Mouse (Mus musculus) hindbrain, embryonic 11.5 days (tissue): ENCODE measurements around the gene Creb3l1. TPM values are rescaled to one million over a fixed set of nuclear protein-coding genes. Genes with fewer than 3 reads are reported as not detected.
A peak's percentile ranks its signal among the peaks of the same experiment; 100 is the strongest.

Experiments
- ATAC-seq: fragments of 200-750 bp; cut with Nextera tagmentation; 2 replicates; pipeline ENCODE4 v1.8.0; 2017; ENCODE audit warnings: mild to moderate bottlenecking, moderate TSS enrichment, moderate library complexity; ENCODE audit not compliant: low FRiP score
- DNase-seq: peaks from one replicate; pipeline ENCODE4 v3.0.0-alpha.2; 2015; ENCODE audit warnings: low spot score
- H3K27ac ChIP-seq: fragments of 300-500 bp; sonication (generic); 2 replicates; pipeline ENCODE4 v1.5.1; 2014; ENCODE audit warnings: mild to moderate bottlenecking, low read depth, low read length
- H3K27me3 ChIP-seq: fragments of 300-500 bp; sonication (generic); 2 replicates; pipeline ENCODE4 v1.6.1; 2014; ENCODE audit warnings: mild to moderate bottlenecking, low read length, moderate library complexity, mixed read lengths; ENCODE audit not compliant: control insufficient read depth, insufficient read depth
- H3K36me3 ChIP-seq: fragments of 300-500 bp; sonication (generic); 2 replicates; pipeline ENCODE4 v1.6.1; 2014; ENCODE audit warnings: mild to moderate bottlenecking, low read length, moderate library complexity, mixed read lengths; ENCODE audit not compliant: control insufficient read depth, insufficient read depth
- H3K4me1 ChIP-seq: fragments of 300-500 bp; sonication (generic); replicated peaks from 2 replicates; pipeline ENCODE4 v1.6.1; 2014; ENCODE audit warnings: low read length, mixed read lengths; ENCODE audit not compliant: control insufficient read depth, insufficient read depth
- H3K4me2 ChIP-seq: fragments of 300-500 bp; sonication (generic); replicated peaks from 2 replicates; pipeline ENCODE4 v1.6.1; 2014; ENCODE audit warnings: mild to moderate bottlenecking, low read depth, low read length
- H3K4me3 ChIP-seq: fragments of 300-500 bp; sonication (generic); 2 replicates; pipeline ENCODE4 v1.5.1; 2014; ENCODE audit warnings: low read depth, low read length
- H3K9ac ChIP-seq: fragments of 300-500 bp; sonication (generic); 2 replicates; pipeline ENCODE4 v1.6.1; 2014; ENCODE audit warnings: low read depth, low read length
- H3K9me3 ChIP-seq: fragments of 300-500 bp; sonication (generic); 2 replicates; pipeline ENCODE4 v1.6.1; 2016; ENCODE audit warnings: low read length; ENCODE audit not compliant: control insufficient read depth
- WGBS: fragments of 180-500 bp; shearing (Covaris S2); extraction: QIAGEN DNeasy Blood & Tissue Kit; methylation state at CpG from one replicate; pipeline ENCODE4 v1.1.7; 2014; 5-methylcytosine and 5-hydroxymethylcytosine counted together
- polyA plus RNA-seq: library from polyadenylated mRNA; unstranded; fragments of >200 nt; fragmentation: Nextera tagmentation; extraction: Ambion mirVana; gene quantifications from 2 replicates; pipeline ENCODE4 v1.2.1, GENCODE M21; 2014

Creb3l1 gene
- polyA plus RNA-seq, 1 experiment from 2014 or later, result 2.2 TPM

GRCm38 (mm10) chr2:92052188-92052587 is 27.9 kb upstream of the Creb3l1 start:
- Histone ChIP-seq H3K4me3 (no peak overlapping the region), H3K4me1 (no peaks in the 10 kb centered on the region), H3K9me3 (no peaks in the 10 kb centered on the region), H3K36me3 (no peaks in the 10 kb centered on the region), H3K9ac (no peak overlapping the region), H3K27me3 (peaks cover 18% of the 10 kb centered on the region), H3K27ac (no peak overlapping the region), H3K4me2 (no peak overlapping the region)
- 86% methylated on average over 8 of the region's 8 CpGs for WGBS
- DNase-seq (no peak), ATAC-seq (no peak)

GRCm38 (mm10) chr2:92048034-92048690 is 23.9 kb upstream of the Creb3l1 start:
- Histone ChIP-seq H3K9me3 (no peaks in the 10 kb centered on the region), H3K36me3 (no peaks in the 10 kb centered on the region), H3K4me3 (no peak overlapping the region), H3K27me3 (0 out of 2 replicates have a peak, but pooled peaks cover 2% of the 10 kb centered on the region), H3K9ac (no peak overlapping the region), H3K27ac (no peak overlapping the region), H3K4me2 (no peak overlapping the region), H3K4me1 (no peaks in the 10 kb centered on the region)
- 74% methylated on average over 9 of the region's 9 CpGs for WGBS
- no peak for ATAC-seq
- no peak for DNase-seq

- no peak overlapping the region for H3K4me3 ChIP-seq
- H3K4me1 ChIP-seq, result no peaks in the 10 kb centered on the region
- no peaks in the 10 kb centered on the region for H3K9me3 ChIP-seq
- no peaks in the 10 kb centered on the region for H3K27me3 ChIP-seq
- WGBS, result 23% methylated on average over 4 of the region's 4 CpGs
- H3K9ac ChIP-seq, result no peak overlapping the region
- ATAC-seq, result no peak
- H3K36me3 ChIP-seq, result no peaks in the 10 kb centered on the region
- no peak overlapping the region for H3K27ac ChIP-seq
- no peak for DNase-seq
- H3K4me2 ChIP-seq, result no peak overlapping the region
Measured at GRCm38 (mm10) chr2:92047601-92048000, 23.3 kb upstream of the Creb3l1 start.

- 86% methylated on average over 12 of the region's 12 CpGs for WGBS
- DNase-seq (no peak), ATAC-seq (no peak)
- Histone ChIP-seq H3K9me3 (no peaks in the 10 kb centered on the region), H3K4me1 (no peaks in the 10 kb centered on the region), H3K27me3 (no peaks in the 10 kb centered on the region), H3K27ac (no peak overlapping the region), H3K36me3 (no peaks in the 10 kb centered on the region), H3K4me2 (no peak overlapping the region), H3K9ac (no peak overlapping the region), H3K4me3 (no peak overlapping the region)
Measured at GRCm38 (mm10) chr2:92043285-92043684, 19.0 kb upstream of the Creb3l1 start.

GRCm38 (mm10) chr2:92041538-92041937 is 17.2 kb upstream of the Creb3l1 start:
- Histone ChIP-seq H3K4me1 (no peaks in the 10 kb centered on the region), H3K36me3 (no peaks in the 10 kb centered on the region), H3K4me2 (no peak overlapping the region), H3K27ac (no peak overlapping the region), H3K4me3 (no peak overlapping the region), H3K27me3 (no peaks in the 10 kb centered on the region), H3K9ac (no peak overlapping the region), H3K9me3 (no peaks in the 10 kb centered on the region)
- WGBS, result 79% methylated on average over 15 of the region's 15 CpGs
- ATAC-seq (no peak), DNase-seq (no peak)

GRCm38 (mm10) chr2:92034273-92034672 is 10.0 kb upstream of the Creb3l1 start:
- Histone ChIP-seq H3K9ac (no peak overlapping the region), H3K4me1 (no peaks in the 10 kb centered on the region), H3K4me3 (no peak overlapping the region), H3K4me2 (no peak overlapping the region), H3K36me3 (no peaks in the 10 kb centered on the region), H3K27me3 (no peaks in the 10 kb centered on the region), H3K9me3 (no peaks in the 10 kb centered on the region), H3K27ac (no peak overlapping the region)
- no peak for ATAC-seq
- 80% methylated on average over 9 of the region's 9 CpGs for WGBS
- DNase-seq, result no peak

- no peak overlapping the region for H3K9ac ChIP-seq
- 77% methylated on average over 8 of the region's 8 CpGs for WGBS
- no peaks in the 10 kb centered on the region for H3K27me3 ChIP-seq
- H3K9me3 ChIP-seq, result no peaks in the 10 kb centered on the region
- DNase-seq (peak; percentile 8), ATAC-seq (no peak)
- H3K27ac ChIP-seq, result no peak overlapping the region
- H3K4me1 ChIP-seq, result no peaks in the 10 kb centered on the region
- H3K4me3 ChIP-seq, result no peak overlapping the region
- no peaks in the 10 kb centered on the region for H3K36me3 ChIP-seq
- H3K4me2 ChIP-seq, result no peak overlapping the region
Measured at GRCm38 (mm10) chr2:92030554-92030953, 6.3 kb upstream of the Creb3l1 start.

GRCm38 (mm10) chr2:92029387-92030133 is 5.3 kb upstream of the Creb3l1 start:
- Histone ChIP-seq H3K9ac (no peak overlapping the region), H3K4me2 (no peak overlapping the region), H3K36me3 (no peaks in the 10 kb centered on the region), H3K27ac (no peak overlapping the region), H3K27me3 (no peaks in the 10 kb centered on the region), H3K4me1 (no peaks in the 10 kb centered on the region), H3K4me3 (no peak overlapping the region), H3K9me3 (no peaks in the 10 kb centered on the region)
- no peak for DNase-seq
- 80% methylated on average over 10 of the region's 10 CpGs for WGBS
- no peak for ATAC-seq
